Mouse (Mus musculus) NIH3T3 (cell line): Measurements from ENCODE around the gene Gm21762.
"Not testable (repeated sequence)": the region's sequence is repeated elsewhere in the genome, so short reads cannot be mapped to it uniquely, and the experiment has no call there.

Experiments used
- DNase-seq: peaks from one replicate; pipeline ENCODE4 v3.0.0-alpha.2; 2012; ENCODE audit warnings: low read depth

Gm21762 gene

GRCm38 (mm10) chr13:120215847-120216246 lies at the start of gene Gm21762:
TSS of gene Gm21762 (minus strand) at chr13:120215947.
- DNase-seq, result not testable (repeated sequence)

DNA sequence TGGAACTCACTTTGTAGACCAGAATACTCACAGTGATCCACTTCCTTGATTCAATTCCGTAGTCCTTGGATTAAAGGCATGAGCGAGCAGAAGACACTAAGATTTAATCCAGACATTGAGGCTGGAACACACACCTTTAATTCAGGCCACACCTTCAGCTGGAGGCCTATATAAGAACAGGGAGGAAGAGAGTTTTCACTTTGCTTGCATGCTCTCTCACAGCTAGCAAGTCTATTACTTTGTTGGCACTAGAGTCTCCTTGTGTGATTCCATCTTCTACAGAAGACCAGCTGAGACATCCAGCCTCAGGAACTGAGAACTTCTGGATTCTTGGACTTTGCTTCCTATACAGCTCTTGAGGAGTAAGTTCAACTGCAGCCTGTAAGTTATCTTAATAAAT lies 47.1 kb upstream of the Gm21762 start, which contains the start of gene AF067061:
AF067061 (plus strand) TSS at position 245 of the 400 bp plus-strand sequence.
- DNase-seq, result not testable (repeated sequence)

DNA sequence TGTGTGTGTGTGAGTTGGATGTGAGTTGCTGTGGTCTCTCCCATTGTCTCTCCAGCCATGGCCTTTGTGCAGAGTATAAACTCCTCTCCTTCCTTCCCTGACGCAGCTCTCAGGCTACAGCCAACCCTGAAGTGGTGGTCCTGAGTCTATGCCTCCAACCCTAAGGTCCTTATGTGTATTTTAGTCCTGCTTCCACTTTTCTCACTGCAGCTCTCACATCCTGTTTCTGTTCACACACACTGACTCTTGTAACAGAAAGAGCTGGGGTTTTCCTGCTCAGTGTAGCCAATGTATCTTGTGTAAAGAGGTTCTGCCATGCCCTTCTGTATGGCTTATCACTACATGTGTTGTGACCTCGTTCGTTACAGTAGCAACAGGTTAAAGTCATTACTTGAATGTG lies 44.0 kb upstream of the Gm21762 start:
- DNase-seq, result not testable (repeated sequence)

DNA sequence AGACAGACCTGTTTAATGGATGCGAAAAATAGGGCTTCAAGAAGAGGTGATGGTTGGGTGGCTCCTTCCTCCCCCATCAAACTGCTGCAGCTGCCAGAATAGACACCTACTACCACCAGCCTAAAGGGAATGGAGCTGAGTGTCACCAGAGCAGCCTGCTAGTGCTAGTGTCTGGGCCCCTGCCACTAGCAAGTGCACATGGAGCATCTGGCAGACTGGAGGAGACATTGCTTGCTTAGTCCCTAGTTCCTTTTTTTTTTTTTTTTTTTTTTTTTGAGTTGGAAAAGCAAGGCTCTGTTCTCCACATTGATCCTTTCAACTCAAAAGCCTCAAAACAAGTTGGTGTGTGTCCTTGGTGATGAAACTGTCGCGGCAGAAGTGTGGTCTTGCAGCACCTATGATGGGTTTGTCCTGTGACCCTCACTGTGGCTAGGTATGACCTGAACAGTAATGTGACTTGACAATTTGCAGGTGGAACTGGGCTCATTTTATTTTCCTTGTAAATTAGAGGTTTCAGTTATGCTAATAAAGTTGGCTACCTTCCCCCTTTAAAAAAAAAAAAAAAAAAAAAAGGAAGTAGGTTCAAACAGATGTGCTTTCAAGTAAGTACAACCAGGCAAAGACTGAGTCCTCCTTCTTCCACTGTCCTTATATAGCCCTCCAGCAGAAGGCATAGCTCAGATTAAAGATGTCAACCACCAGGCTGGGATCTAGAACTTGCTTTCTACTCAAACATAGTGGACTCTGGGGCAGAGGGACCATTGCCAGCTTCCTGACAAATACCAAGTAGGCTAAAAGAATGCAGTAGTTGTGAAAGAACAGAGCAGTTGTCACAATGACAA lies 43.3 kb upstream of the Gm21762 start:
- not testable (repeated sequence) for DNase-seq

GRCm38 (mm10) chr13:120251208-120251924 lies 35.6 kb upstream of the Gm21762 start:
- DNase-seq, result not testable (repeated sequence)

GRCm38 (mm10) chr13:120238811-120239210 lies 23.1 kb upstream of the Gm21762 start, which contains the start of gene Gm21731:
TSS of gene Gm21731 (plus strand) at chr13:120239111.
- DNase-seq, result not testable (repeated sequence)

DNA sequence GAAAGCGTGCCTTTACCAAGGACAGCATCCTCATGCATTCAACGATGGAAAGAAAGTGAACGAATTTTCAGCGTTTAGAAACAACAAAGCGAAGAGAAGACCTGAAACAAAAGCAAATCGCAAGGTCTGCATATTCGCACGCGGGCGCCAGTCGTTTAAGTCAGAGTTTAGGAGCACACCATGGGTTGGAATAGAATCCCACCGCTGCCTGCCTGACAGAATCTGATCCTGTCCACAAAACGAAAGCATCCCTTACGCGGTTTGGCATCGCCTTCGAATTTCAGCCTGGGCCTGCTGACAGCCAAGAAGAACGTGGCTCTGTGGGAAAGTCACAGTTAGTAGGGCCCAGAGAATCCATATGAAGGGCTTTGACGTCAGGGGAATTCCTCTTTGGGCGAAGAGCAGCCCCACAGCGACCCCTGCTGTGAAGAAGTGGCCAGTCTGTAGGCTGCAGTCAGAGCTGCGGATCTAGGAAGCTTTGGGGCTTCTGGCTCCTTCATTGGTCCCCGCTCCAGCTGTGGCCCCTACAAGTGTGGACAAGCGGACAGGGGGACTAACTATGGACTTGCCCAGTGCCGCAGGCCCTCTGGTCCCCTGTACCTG lies 16.8 kb upstream of the Gm21762 start:
- not testable (repeated sequence) for DNase-seq

- DNase-seq, result not testable (repeated sequence)
Measured at GRCm38 (mm10) chr13:120231798-120232197, 16.1 kb upstream of the Gm21762 start.

- DNase-seq, result not testable (repeated sequence)
Measured at GRCm38 (mm10) chr13:120223012-120223659, 7.4 kb upstream of the Gm21762 start.

DNA sequence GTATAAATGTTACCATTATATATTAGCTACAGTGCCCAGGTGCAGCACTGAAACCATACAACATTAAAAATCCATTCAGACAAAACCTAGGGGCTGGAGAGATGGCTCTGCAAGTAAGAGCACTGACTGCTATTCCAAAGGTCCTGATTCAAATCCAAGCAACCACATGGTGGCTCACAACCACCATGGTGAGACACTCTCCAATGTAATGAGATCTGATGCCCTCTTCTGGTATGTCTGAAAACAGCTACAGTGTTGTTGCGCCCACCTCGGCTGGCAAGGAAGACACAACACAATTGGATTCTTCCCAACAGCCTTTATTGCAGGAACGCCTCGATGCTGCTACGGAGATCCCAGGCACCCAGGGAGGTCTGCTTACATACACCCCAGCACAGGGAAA lies 5.2 kb upstream of the Gm21762 start:
- DNase-seq, result not testable (repeated sequence)

GRCm38 (mm10) chr13:120196189-120196821 lies 19.4 kb downstream of the Gm21762 start:
- DNase-seq, result not testable (repeated sequence)

DNA sequence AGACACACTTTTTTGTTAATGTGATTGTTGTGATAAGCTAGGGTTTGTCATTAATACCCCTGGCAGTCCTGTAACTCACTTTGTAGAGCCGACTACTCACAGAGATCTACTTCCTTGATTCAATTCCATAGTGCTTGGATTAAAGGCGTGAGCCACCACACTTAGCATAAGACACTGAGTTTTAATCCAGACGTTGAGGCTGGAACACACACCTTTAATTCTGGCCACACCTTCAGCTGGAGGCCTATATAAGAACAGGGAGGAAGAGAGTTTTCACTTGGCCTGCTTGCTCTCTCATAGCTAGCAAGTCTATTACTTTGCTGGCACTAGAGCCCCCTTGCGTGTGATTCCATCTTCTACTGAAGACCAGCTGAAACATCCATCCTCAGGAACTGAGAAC lies 43.6 kb downstream of the Gm21762 start, which contains the start of gene Gm21818:
Gm21818 (plus strand) TSS at position 301 of the 400 bp plus-strand sequence.
- not testable (repeated sequence) for DNase-seq

DNA sequence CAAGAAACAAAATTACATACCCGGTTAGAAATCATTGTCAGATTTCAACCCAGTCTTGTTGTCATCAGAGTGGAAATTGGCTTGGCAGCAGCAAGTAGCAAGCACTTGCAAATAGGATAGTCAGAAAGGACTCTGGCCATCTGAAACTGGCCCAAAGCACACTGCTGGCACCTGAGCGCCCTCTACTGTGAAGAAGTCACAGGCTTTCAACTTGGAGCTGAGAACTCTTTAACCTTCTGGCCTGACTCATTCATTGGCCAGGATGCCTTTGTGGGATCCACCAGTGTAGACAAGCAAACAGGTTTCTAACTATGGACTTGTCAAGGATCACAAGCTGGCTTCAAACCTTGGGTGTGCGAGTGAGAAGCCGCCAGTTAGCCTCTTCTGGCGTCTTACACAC lies 47.4 kb downstream of the Gm21762 start:
- not testable (repeated sequence) for DNase-seq
